Mouse (Mus musculus) lung, postnatal 0 days (tissue): ENCODE results near the gene Lrrc23. TPM values are rescaled to one million over a fixed set of nuclear protein-coding genes. Genes with fewer than 3 reads are reported as not detected.
A peak's percentile ranks its signal among the peaks of the same experiment; 100 is the strongest.
"Not testable (repeated sequence)": the region's sequence is repeated elsewhere in the genome, so short reads cannot be mapped to it uniquely, and the experiment has no call there.

Source experiments
- ATAC-seq: fragments of 200-750 bp; cut with Nextera tagmentation; 2 replicates; pipeline ENCODE4 v1.8.0; 2017; ENCODE audit warnings: moderate library complexity
- DNase-seq: peaks from one replicate; pipeline ENCODE4 v3.0.0-alpha.2; 2016; ENCODE audit warnings: low spot score
- H3K27ac ChIP-seq: fragments of 300-500 bp; sonication (generic); 2 replicates; pipeline ENCODE4 v1.5.1; 2014; ENCODE audit warnings: antibody characterized with exemption, mild to moderate bottlenecking, low read length, mixed read lengths
- H3K27me3 ChIP-seq: fragments of 300-500 bp; sonication (generic); replicated peaks from 2 replicates; pipeline ENCODE4 v1.6.1; 2014; ENCODE audit warnings: low read length, mixed read lengths; ENCODE audit not compliant: insufficient read depth
- H3K36me3 ChIP-seq: fragments of 300-500 bp; sonication (generic); 2 replicates; pipeline ENCODE4 v1.6.1; 2014; ENCODE audit warnings: low read length, mixed read lengths; ENCODE audit not compliant: insufficient read depth
- H3K4me1 ChIP-seq: fragments of 300-500 bp; sonication (generic); 2 replicates; pipeline ENCODE4 v1.6.1; 2014; ENCODE audit warnings: antibody characterized with exemption, low read depth, low read length, mixed read lengths; ENCODE audit not compliant: insufficient read depth
- H3K4me2 ChIP-seq: fragments of 300-500 bp; sonication (generic); replicated peaks from 2 replicates; pipeline ENCODE4 v1.6.1; 2014; ENCODE audit warnings: low read depth, mild to moderate bottlenecking, low read length, moderate library complexity, mixed read lengths
- H3K4me3 ChIP-seq: fragments of 300-500 bp; sonication (generic); 2 replicates; pipeline ENCODE4 v1.5.1; 2014; ENCODE audit warnings: low read depth, low read length
- H3K9ac ChIP-seq: fragments of 300-500 bp; sonication (generic); replicated peaks from 2 replicates; pipeline ENCODE4 v1.6.1; 2014; ENCODE audit warnings: low read depth, mild to moderate bottlenecking
- H3K9me3 ChIP-seq: fragments of 300-500 bp; sonication (generic); 2 replicates; pipeline ENCODE4 v1.6.1; 2016; ENCODE audit warnings: low read length, mixed read lengths
- CTCF ChIP-seq: IDR thresholded peaks from 2 replicates; pipeline ENCODE4 v1.5.1; 2016; ENCODE audit warnings: antibody characterized with exemption, mild to moderate bottlenecking
- EP300 ChIP-seq: IDR thresholded peaks from 2 replicates; pipeline ENCODE4 v1.6.1; 2016; ENCODE audit warnings: antibody characterized with exemption, mild to moderate bottlenecking, control low read depth
- WGBS: fragments of 180-500 bp; shearing (Covaris S2); extraction: QIAGEN DNeasy Blood & Tissue Kit; methylation state at CpG from one replicate; pipeline ENCODE4 v1.1.7; 2014; 5-methylcytosine and 5-hydroxymethylcytosine counted together
- polyA plus RNA-seq: library from polyadenylated mRNA; unstranded; fragments of >200 nt; fragmentation: Nextera tagmentation; extraction: Ambion mirVana; gene quantifications from 2 replicates; pipeline ENCODE4 v1.2.1, GENCODE M21; 2015

The Lrrc23 gene
- polyA plus RNA-seq, 1 experiment from 2014 or later, result 26.7 TPM

- Histone ChIP-seq H3K27ac (0 out of 2 replicates have a peak overlapping the region, but pooled peaks have one; percentile 67), H3K4me1 (peaks cover 10% of the 10 kb centered on the region; the same call in 1 of the 2 replicates), H3K9me3 (no peaks in the 10 kb centered on the region), H3K27me3 (no peaks in the 10 kb centered on the region), H3K9ac (peak overlapping the region; percentile 50; the same call in 1 of the 2 replicates), H3K36me3 (0 out of 2 replicates have a peak, but pooled peaks cover 5% of the 10 kb centered on the region), H3K4me3 (peak overlapping the region; percentile 52), H3K4me2 (peak overlapping the region; percentile 84)
- WGBS, result 21% methylated on average over 9 of the region's 9 CpGs
- ATAC-seq, result no peak
- DNase-seq, result no peak
- TF ChIP-seq EP300 (no peak), CTCF (no peak)
These were observed 33.3 kb upstream of the Lrrc23 start for GRCm38 (mm10) chr6:124812848-124813247.

- no peak overlapping the region for H3K27ac ChIP-seq
These were observed 32.4 kb upstream of the Lrrc23 start for GRCm38 (mm10) chr6:124811701-124812560.

GRCm38 (mm10) chr6:124811403-124811665, 31.8 kb upstream of the Lrrc23 start:
- ATAC-seq, result no peak
- peaks cover 12% of the 10 kb centered on the region for H3K4me1 ChIP-seq
- no peak overlapping the region for H3K9ac ChIP-seq
- WGBS, result 63% methylated on average over 4 of the region's 4 CpGs
- no peaks in the 10 kb centered on the region for H3K9me3 ChIP-seq
- no peaks in the 10 kb centered on the region for H3K36me3 ChIP-seq
- no peak for DNase-seq
- H3K4me3 ChIP-seq, result no peak overlapping the region
- TF ChIP-seq CTCF, result no peak
- no peak overlapping the region for H3K4me2 ChIP-seq
- H3K27me3 ChIP-seq, result no peaks in the 10 kb centered on the region
- H3K27ac ChIP-seq, result no peak overlapping the region

More at GRCm38 (mm10) chr6:124811701-124812560, 32.4 kb upstream of the Lrrc23 start:
- WGBS, result 72% methylated on average over 24 of the region's 24 CpGs
- peaks cover 10% of the 10 kb centered on the region; the same call in 1 of the 2 replicates for H3K4me1 ChIP-seq
- no peak for DNase-seq
- no peak for ATAC-seq
- TF ChIP-seq EP300, result no peak
- TF ChIP-seq CTCF, result no peak
- H3K36me3 ChIP-seq, result no peaks in the 10 kb centered on the region
- H3K9me3 ChIP-seq, result no peaks in the 10 kb centered on the region
- H3K4me3 ChIP-seq, result no peak overlapping the region
- no peaks in the 10 kb centered on the region for H3K27me3 ChIP-seq
- no peak overlapping the region for H3K9ac ChIP-seq
- peak overlapping the region; percentile 84; the same call in 1 of the 2 replicates for H3K4me2 ChIP-seq

- H3K9ac ChIP-seq, H3K27ac ChIP-seq, H3K36me3 ChIP-seq, ATAC-seq, H3K27me3 ChIP-seq, H3K4me2 ChIP-seq, DNase-seq, H3K9me3 ChIP-seq, H3K4me3 ChIP-seq: not testable (repeated sequence)
- H3K4me1 ChIP-seq, result peaks cover 13% of the 10 kb centered on the region
- WGBS, result 74% methylated on average over 9 of the region's 11 CpGs
These were observed 31.3 kb upstream of the Lrrc23 start for GRCm38 (mm10) chr6:124810566-124811402.

- Histone ChIP-seq H3K4me1 (peaks cover 16% of the 10 kb centered on the region), H3K27me3 (no peaks in the 10 kb centered on the region), H3K9me3 (no peaks in the 10 kb centered on the region), H3K9ac (peak overlapping the region; percentile 76), H3K4me3 (peak overlapping the region; percentile 77), H3K36me3 (no peaks in the 10 kb centered on the region), H3K4me2 (peak overlapping the region; percentile 97), H3K27ac (no peak overlapping the region)
- DNase-seq, result no peak
- TF ChIP-seq EP300 (no peak), CTCF (no peak)
- WGBS, result 39% methylated on average over 14 of the region's 14 CpGs
- no peak for ATAC-seq
These were observed 30.4 kb upstream of the Lrrc23 start for GRCm38 (mm10) chr6:124809775-124810538.
